Comparison of ENCODE assay signal across 1 mouse cellular context in genomic region chr3:92565418-92565817, GRCm38 (mm10).
TF ChIP-seq lines count a peak whose summit lies in the region.

No protein-coding gene starts in this region.

TF ChIP-seq in CH12.LX, 34 proteins besides CTCF, POLR2A, EP300 and RAD21:
- TF ChIP-seq GABPA (IDR thresholded peaks at IDR 0.05; ENCODE audit: insufficient replicate concordance, low read depth, low read length) (no peak), ZMIZ1 (IDR thresholded peaks at IDR 0.05; ENCODE audit: low read depth, low read length) (no peak), CHD2 (IDR thresholded peaks at IDR 0.05; ENCODE audit: low read length) (no peak), ZC3H11A (IDR thresholded peaks at IDR 0.05; ENCODE audit: low read depth, low read length) (no peak), UBTF (IDR thresholded peaks at IDR 0.05; ENCODE audit: low read depth, low read length) (no peak), ZKSCAN1 (IDR thresholded peaks at IDR 0.05; ENCODE audit: borderline replicate concordance, low read depth, low read length) (no peak), SMC3 (IDR thresholded peaks at IDR 0.05; ENCODE audit: low read depth, low read length) (0 out of 2 replicates have a peak, but pooled peaks have one; percentile 3), NRF1 (IDR thresholded peaks at IDR 0.05; ENCODE audit: low read depth, low read length) (no peak)
